Mouse (Mus musculus): ENCODE measurements at regions not wholly inside any gene's neighbourhood (a gene's known extent, or its start where the extent isn't known, plus 50 kb on each side); places are given as distances from the start of the nearest gene placed in this dataset.

DNA sequence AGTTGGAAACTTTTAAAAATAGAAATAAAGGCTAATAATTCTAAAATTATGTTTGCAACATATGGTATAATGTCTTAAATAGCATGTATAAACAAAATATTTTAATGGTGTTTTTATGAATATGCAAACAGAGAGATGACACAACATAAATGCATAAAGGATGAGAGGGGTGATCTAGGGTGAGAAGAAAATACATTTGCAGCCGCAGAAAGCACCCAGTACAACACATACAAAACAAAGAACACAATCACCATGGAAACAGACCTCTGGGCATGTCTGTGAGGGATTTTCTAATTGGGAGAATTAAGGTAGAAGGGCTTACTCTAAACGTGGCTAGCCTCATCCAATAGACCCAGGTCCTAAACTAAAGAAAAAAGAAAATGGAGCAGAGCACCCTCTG, 190.2 kb upstream of the Gm10295 start:
- peak; percentile 69; the same call in 1 of the 2 replicates for ATAC-seq (replicated peaks; ENCODE audit: low FRiP score)
- H3K9ac ChIP-seq: no peak overlapping the region
- 48% methylated on average over 2 of the region's 2 CpGs for WGBS

DNA sequence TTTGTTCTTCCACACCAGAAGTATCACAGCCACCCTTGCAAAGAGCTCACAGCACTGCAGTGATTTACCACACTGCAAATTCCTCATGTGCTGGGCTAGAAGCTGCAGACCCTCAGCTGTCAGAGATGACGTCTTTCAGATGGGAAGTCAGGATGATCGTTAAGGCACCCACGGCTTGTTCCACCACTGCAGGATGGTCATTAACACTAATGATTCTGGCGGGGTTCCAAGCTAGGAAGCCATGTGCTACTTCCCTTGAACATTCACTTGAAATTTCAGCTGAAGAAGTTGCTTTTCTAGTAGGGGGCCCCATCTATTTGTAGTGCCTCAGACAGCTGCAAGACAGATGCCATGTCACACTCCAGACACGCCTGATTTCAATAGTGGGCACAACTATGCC, 181.8 kb upstream of the Gm10295 start:
- ATAC-seq (replicated peaks; ENCODE audit: low FRiP score): peak; percentile 82
- WGBS: 17% methylated on average over 5 of the region's 5 CpGs
- Histone ChIP-seq H3K27me3 (no peaks in the 10 kb centered on the region), H3K9me3 (replicated peaks) (no peaks in the 10 kb centered on the region), H3K4me2 (no peak overlapping the region), H3K36me3 (no peaks in the 10 kb centered on the region), H3K9ac (no peak overlapping the region), H3K27ac (peak overlapping the region; percentile 68), H3K4me1 (peaks cover 9% of the 10 kb centered on the region), H3K4me3 (replicated peaks) (no peak overlapping the region)

More for the DNA sequence above, 190.2 kb upstream of the Gm10295 start:
- H3K4me2 ChIP-seq: no peak overlapping the region
- no peak overlapping the region for H3K4me3 ChIP-seq (replicated peaks)
- H3K9me3 ChIP-seq (replicated peaks): no peaks in the 10 kb centered on the region
- H3K36me3 ChIP-seq: no peaks in the 10 kb centered on the region
- no peaks in the 10 kb centered on the region for H3K27me3 ChIP-seq
- peak overlapping the region; percentile 69 for H3K27ac ChIP-seq
- H3K4me1 ChIP-seq: no peaks in the 10 kb centered on the region

DNA sequence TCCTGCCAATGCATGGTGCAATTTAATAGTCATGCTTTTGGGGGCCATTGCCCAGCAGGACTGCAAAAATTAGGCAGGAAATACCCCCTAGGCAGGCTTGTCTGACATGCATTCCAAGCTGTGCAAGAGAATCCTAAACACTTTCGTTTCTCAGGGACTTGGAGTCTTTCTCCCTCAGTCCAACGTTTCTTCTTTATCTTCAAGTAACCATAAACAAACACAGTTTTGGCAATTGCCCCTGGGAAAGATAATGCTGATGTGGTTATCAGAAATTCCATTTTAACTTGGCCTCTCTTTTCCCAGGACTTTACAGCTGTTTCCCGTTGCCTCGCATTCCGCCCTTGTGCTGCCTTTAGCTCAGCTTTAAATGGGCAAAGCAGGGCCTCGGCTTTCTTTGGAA, 180.2 kb upstream of the Gm10295 start:
- 53% methylated on average over 6 of the region's 6 CpGs for WGBS

GRCm38 (mm10) chr7:71530922-71531321, 179.6 kb upstream of the Gm10295 start:
- Histone ChIP-seq H3K4me1 (peaks cover 9% of the 10 kb centered on the region), H3K9ac (no peak overlapping the region), H3K36me3 (no peaks in the 10 kb centered on the region), H3K9me3 (replicated peaks) (no peaks in the 10 kb centered on the region), H3K4me2 (no peak overlapping the region), H3K4me3 (replicated peaks) (no peak overlapping the region), H3K27me3 (no peaks in the 10 kb centered on the region), H3K27ac (peak overlapping the region; percentile 83)
- ATAC-seq (replicated peaks; ENCODE audit: low FRiP score): no peak
- 81% methylated on average over 4 of the region's 4 CpGs for WGBS

More for the DNA sequence above, 180.2 kb upstream of the Gm10295 start:
- no peak for ATAC-seq (replicated peaks; ENCODE audit: low FRiP score)
- peaks cover 9% of the 10 kb centered on the region for H3K4me1 ChIP-seq
- H3K4me2 ChIP-seq: no peak overlapping the region
- peak overlapping the region; percentile 83 for H3K27ac ChIP-seq
- H3K4me3 ChIP-seq (replicated peaks): no peak overlapping the region
- no peaks in the 10 kb centered on the region for H3K27me3 ChIP-seq
- H3K9me3 ChIP-seq (replicated peaks): no peaks in the 10 kb centered on the region
- no peak overlapping the region for H3K9ac ChIP-seq
- no peaks in the 10 kb centered on the region for H3K36me3 ChIP-seq

DNA sequence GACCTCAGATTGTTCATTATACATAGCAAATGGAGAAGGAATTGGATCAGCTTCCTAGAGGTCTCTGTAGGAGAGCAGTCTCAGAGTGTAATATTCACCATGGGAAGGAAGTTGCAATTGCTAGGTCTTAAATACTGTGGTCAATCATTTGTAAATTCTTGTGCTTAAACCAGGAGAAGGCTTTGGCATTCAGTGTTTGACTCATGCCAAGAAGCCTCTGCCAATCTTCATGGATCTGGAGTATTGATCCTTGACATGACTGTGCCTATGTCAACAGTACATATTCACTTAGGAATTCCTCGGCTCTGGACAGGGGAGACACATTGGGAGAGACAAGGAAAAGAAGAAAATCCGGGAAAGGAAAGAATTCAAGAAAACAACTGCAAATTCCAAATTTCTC, 174.9 kb upstream of the Gm10295 start:
- H3K9ac ChIP-seq: no peak overlapping the region
- H3K27ac ChIP-seq: no peak overlapping the region
- WGBS: 75% methylated on average over 2 of the region's 2 CpGs
- no peaks in the 10 kb centered on the region for H3K36me3 ChIP-seq
- ATAC-seq (replicated peaks; ENCODE audit: low FRiP score): no peak
- H3K4me1 ChIP-seq: no peaks in the 10 kb centered on the region
- no peaks in the 10 kb centered on the region for H3K27me3 ChIP-seq
- no peak overlapping the region for H3K4me2 ChIP-seq
- H3K4me3 ChIP-seq (replicated peaks): no peak overlapping the region
- no peaks in the 10 kb centered on the region for H3K9me3 ChIP-seq (replicated peaks)

GRCm38 (mm10) chr7:71524577-71525126, 173.4 kb upstream of the Gm10295 start:
- Histone ChIP-seq H3K27ac (no peak overlapping the region), H3K4me2 (no peak overlapping the region), H3K36me3 (no peaks in the 10 kb centered on the region), H3K9ac (no peak overlapping the region), H3K9me3 (replicated peaks) (no peaks in the 10 kb centered on the region), H3K4me3 (replicated peaks) (no peak overlapping the region), H3K27me3 (no peaks in the 10 kb centered on the region), H3K4me1 (no peaks in the 10 kb centered on the region)
- no peak for ATAC-seq (replicated peaks; ENCODE audit: low FRiP score)

- ATAC-seq (replicated peaks; ENCODE audit: low FRiP score): no peak
- H3K9ac ChIP-seq: no peak overlapping the region
- no peaks in the 10 kb centered on the region for H3K9me3 ChIP-seq (replicated peaks)
- H3K4me3 ChIP-seq (replicated peaks): no peak overlapping the region
- no peaks in the 10 kb centered on the region for H3K36me3 ChIP-seq
- H3K27me3 ChIP-seq: no peaks in the 10 kb centered on the region
- WGBS: 74% methylated on average over 2 of the region's 2 CpGs
- no peak overlapping the region for H3K4me2 ChIP-seq
- no peaks in the 10 kb centered on the region for H3K4me1 ChIP-seq
- 0 out of 2 replicates have a peak overlapping the region, but pooled peaks have one; percentile 51 for H3K27ac ChIP-seq
Measured at GRCm38 (mm10) chr7:71524119-71524518, 172.8 kb upstream of the Gm10295 start.

GRCm38 (mm10) chr7:71507379-71507778, 156.1 kb upstream of the Gm10295 start:
- Histone ChIP-seq H3K9me3 (replicated peaks) (no peaks in the 10 kb centered on the region), H3K27ac (no peak overlapping the region), H3K4me1 (no peaks in the 10 kb centered on the region), H3K27me3 (no peaks in the 10 kb centered on the region), H3K4me3 (replicated peaks) (no peak overlapping the region), H3K9ac (no peak overlapping the region), H3K36me3 (no peaks in the 10 kb centered on the region), H3K4me2 (no peak overlapping the region)
- ATAC-seq (replicated peaks; ENCODE audit: low FRiP score): no peak
- 80% methylated on average over 3 of the region's 3 CpGs for WGBS

DNA sequence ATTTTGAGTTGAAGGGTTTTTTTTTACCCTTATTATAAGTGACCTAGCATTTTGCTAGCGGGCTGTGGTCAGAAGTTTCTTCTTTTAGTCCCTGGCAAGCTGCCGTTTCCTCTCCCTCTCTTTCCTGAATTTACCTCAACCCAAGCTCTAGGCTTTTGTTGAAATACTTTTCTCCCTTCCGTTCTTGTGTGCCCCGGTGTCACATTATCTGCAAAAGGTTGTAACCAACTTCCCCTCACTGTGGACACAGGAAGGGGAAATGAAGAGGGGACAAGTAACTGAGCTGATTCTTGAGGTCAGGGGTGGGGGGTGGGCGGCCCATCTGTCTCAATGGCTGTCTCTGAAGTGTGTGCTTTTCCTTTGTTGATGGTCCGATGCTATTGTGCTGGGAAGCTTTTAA, 149.4 kb upstream of the Gm10295 start:
- Histone ChIP-seq H3K4me1 (peaks cover 9% of the 10 kb centered on the region), H3K27ac (0 out of 2 replicates have a peak overlapping the region, but pooled peaks have one; percentile 48), H3K9me3 (replicated peaks) (no peaks in the 10 kb centered on the region), H3K9ac (no peak overlapping the region), H3K27me3 (no peaks in the 10 kb centered on the region), H3K4me2 (no peak overlapping the region), H3K4me3 (replicated peaks) (no peak overlapping the region), H3K36me3 (no peaks in the 10 kb centered on the region)
- WGBS: 26% methylated on average over 6 of the region's 6 CpGs
- ATAC-seq (replicated peaks; ENCODE audit: low FRiP score): peak; percentile 54; the same call in 1 of the 2 replicates

GRCm38 (mm10) chr7:71498123-71498522, 146.8 kb upstream of the Gm10295 start:
- no peak overlapping the region for H3K4me3 ChIP-seq (replicated peaks)
- H3K27me3 ChIP-seq: no peaks in the 10 kb centered on the region
- no peaks in the 10 kb centered on the region for H3K36me3 ChIP-seq
- 18% methylated on average over 7 of the region's 7 CpGs for WGBS
- H3K4me2 ChIP-seq: no peak overlapping the region
- peaks cover 14% of the 10 kb centered on the region for H3K4me1 ChIP-seq
- H3K27ac ChIP-seq: peak overlapping the region; percentile 83; the same call in 1 of the 2 replicates
- no peak overlapping the region for H3K9ac ChIP-seq
- H3K9me3 ChIP-seq (replicated peaks): no peaks in the 10 kb centered on the region
- peak; percentile 62; the same call in 1 of the 2 replicates for ATAC-seq (replicated peaks; ENCODE audit: low FRiP score)

- ATAC-seq (replicated peaks; ENCODE audit: low FRiP score): no peak
- whole genome bisulfite sequencing: 53% methylated on average over 4 of the region's 4 CpGs
- H3K9ac ChIP-seq: no peak overlapping the region
Measured at GRCm38 (mm10) chr7:71491128-71491527, 139.8 kb upstream of the Gm10295 start.

DNA sequence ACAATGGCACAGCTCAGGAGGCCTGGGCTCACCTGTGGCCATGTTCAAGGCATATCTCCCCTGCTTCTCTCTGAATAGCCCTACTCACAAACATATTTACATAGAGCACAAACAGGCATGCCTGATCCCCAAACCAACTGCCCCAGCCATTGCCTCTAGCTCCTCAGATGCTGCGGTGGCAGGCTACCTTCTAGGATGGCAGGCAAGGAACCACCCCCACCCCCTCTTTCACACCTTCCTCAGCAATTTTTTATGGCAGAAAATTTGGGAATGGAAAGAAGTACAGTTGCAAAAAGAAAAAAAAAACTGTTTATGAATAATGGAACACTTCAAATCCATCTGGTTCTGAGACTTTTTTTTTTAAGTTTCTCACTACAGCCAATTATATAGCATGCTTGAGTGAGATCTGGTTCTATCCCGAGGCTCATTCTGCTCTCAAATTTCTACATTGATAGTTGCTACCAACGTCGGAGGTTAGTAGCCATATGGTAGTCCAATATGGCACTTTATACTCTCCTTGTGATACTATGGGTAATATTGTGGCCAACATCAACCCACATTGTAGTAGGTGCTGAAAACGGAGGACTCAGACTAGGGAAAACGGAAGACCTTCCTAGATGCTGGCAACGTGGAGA, 136.8 kb upstream of the Gm10295 start:
- no peak for ATAC-seq (replicated peaks; ENCODE audit: low FRiP score)
- no peaks in the 10 kb centered on the region for H3K9me3 ChIP-seq (replicated peaks)
- H3K4me1 ChIP-seq: no peaks in the 10 kb centered on the region
- H3K27ac ChIP-seq: no peak overlapping the region
- H3K4me2 ChIP-seq: no peak overlapping the region
- no peaks in the 10 kb centered on the region for H3K27me3 ChIP-seq
- no peak overlapping the region for H3K4me3 ChIP-seq (replicated peaks)
- no peak overlapping the region for H3K9ac ChIP-seq
- WGBS: 81% methylated on average over 7 of the region's 7 CpGs
- no peaks in the 10 kb centered on the region for H3K36me3 ChIP-seq

More at GRCm38 (mm10) chr7:71491128-71491527, 139.8 kb upstream of the Gm10295 start:
- Histone ChIP-seq H3K4me1 (0 out of 2 replicates have a peak, but pooled peaks cover 5% of the 10 kb centered on the region), H3K4me2 (no peak overlapping the region), H3K27me3 (no peaks in the 10 kb centered on the region), H3K27ac (no peak overlapping the region), H3K9me3 (replicated peaks) (no peaks in the 10 kb centered on the region), H3K4me3 (replicated peaks) (no peak overlapping the region), H3K36me3 (no peaks in the 10 kb centered on the region)
